Mouse (Mus musculus): ENCODE results near the gene Tmem14a. TPM values are rescaled to one million over a fixed set of nuclear protein-coding genes. Genes with fewer than 3 reads are reported as not detected.

Tmem14a gene
- 3.8 and 4.4 TPM in 2 replicates for polyA plus RNA-seq (2015; fragmentation: Nextera tagmentation; extraction: Ambion mirVana)

GRCm38 (mm10) chr1:21218489-21218919, at the start of gene Tmem14a:
TSS of gene Tmem14a (plus strand) at chr1:21218575.

GRCm38 (mm10) chr1:21239911-21240898, 21.8 kb downstream of the Tmem14a start, which contains the start of gene Gsta3:
TSS of gene Gsta3 (plus strand) at chr1:21240589.

Other genes with a start within 250 kb of the Tmem14a start
- gene Tram2, start 139.3 kb upstream of the Tmem14a start, polyA plus RNA-seq (2015; fragmentation: Nextera tagmentation; extraction: Ambion mirVana): 5.5 and 5.7 TPM in 2 replicates
- 0.27 and 0.66 TPM in 2 replicates for gene Gsta3, start 22.0 kb downstream of the Tmem14a start, polyA plus RNA-seq (2015; fragmentation: Nextera tagmentation; extraction: Ambion mirVana)
- gene Khdc1a, start 131.1 kb downstream of the Tmem14a start, polyA plus RNA-seq (2015; fragmentation: Nextera tagmentation; extraction: Ambion mirVana): not detected in 2 replicates
- gene Khdc1c, start 149.8 kb downstream of the Tmem14a start, polyA plus RNA-seq (2015; fragmentation: Nextera tagmentation; extraction: Ambion mirVana): not detected in 2 replicates
- not detected in 2 replicates for gene Khdc1b, start 165.0 kb downstream of the Tmem14a start, polyA plus RNA-seq (2015; fragmentation: Nextera tagmentation; extraction: Ambion mirVana)

Data from skeletal muscle tissue, postnatal 0 days (tissue).